Mouse (Mus musculus) ES-E14 (cell line): ENCODE results near the gene Olfr1294. TPM values are rescaled to one million over a fixed set of nuclear protein-coding genes. Genes with fewer than 3 reads are reported as not detected.

Experiments used
- DNase-seq: peaks from one replicate; pipeline ENCODE4 v3.0.0-alpha.2; 2013; ENCODE audit warnings: low read depth, low spot score
- H3K27ac ChIP-seq: 2 replicates; pipeline ENCODE4 v1.5.1; 2012; ENCODE audit warnings: low read depth, mild to moderate bottlenecking, low read length, moderate library complexity, mixed read lengths; ENCODE audit not compliant: poor library complexity, insufficient read depth, severe bottlenecking
- H3K36me3 ChIP-seq: 2 replicates; pipeline ENCODE4 v1.6.1; 2012; ENCODE audit warnings: mild to moderate bottlenecking, low read length, moderate library complexity, mixed read lengths; ENCODE audit not compliant: control insufficient read depth, poor library complexity, insufficient read depth, severe bottlenecking
- H3K4me1 ChIP-seq, 2 experiments: fragments of 150-350 bp in 1 of 2; sonication (generic) in 1 of 2; 2 replicates each; pipeline ENCODE4 v1.6.1; 2012; ENCODE audit warnings: low read length in 2 of 2, mild to moderate bottlenecking in 1 of 2, mixed read lengths in 1 of 2; ENCODE audit not compliant: control insufficient read depth in 2 of 2, insufficient read depth in 2 of 2, poor library complexity in 1 of 2
- H3K4me3 ChIP-seq, 2 experiments: fragments of 150-350 bp in 1 of 2; sonication (generic) in 1 of 2; 2 replicates each; pipeline ENCODE4 v1.5.1; 2012; ENCODE audit warnings: low read length in 2 of 2, low read depth in 1 of 2, mild to moderate bottlenecking in 1 of 2, mixed read lengths in 1 of 2; ENCODE audit not compliant: insufficient read depth in 1 of 2, poor library complexity in 1 of 2, severe bottlenecking in 1 of 2
- H3K9ac ChIP-seq: 2 replicates; pipeline ENCODE4 v1.6.1; 2012; ENCODE audit warnings: low read depth, mild to moderate bottlenecking, low read length, mixed read lengths; ENCODE audit not compliant: poor library complexity, insufficient read depth, severe bottlenecking
- H3K9me3 ChIP-seq: fragments of 150-350 bp; sonication (generic); 2 replicates; pipeline ENCODE4 v1.6.1; 2012; ENCODE audit warnings: low read depth, mild to moderate bottlenecking, low read length; ENCODE audit not compliant: control insufficient read depth, insufficient read depth
- CHD2 ChIP-seq: IDR thresholded peaks from 2 replicates; pipeline ENCODE4 v1.6.1; 2014; ENCODE audit warnings: mild to moderate bottlenecking, low read depth, low read length, inconsistent platforms
- HCFC1 ChIP-seq: IDR thresholded peaks from 2 replicates; pipeline ENCODE4 v1.6.1; 2012; ENCODE audit warnings: low read length, inconsistent platforms, borderline replicate concordance; ENCODE audit not compliant: insufficient read depth
- MAFK ChIP-seq: IDR thresholded peaks from 2 replicates; pipeline ENCODE4 v1.6.1; 2014; ENCODE audit warnings: mild to moderate bottlenecking, low read depth, low read length, inconsistent platforms; ENCODE audit not compliant: insufficient read depth
- ZC3H11A ChIP-seq: IDR thresholded peaks from 2 replicates; pipeline ENCODE4 v1.6.1; 2012; ENCODE audit warnings: low read depth, mild to moderate bottlenecking, inconsistent platforms, low read length, borderline replicate concordance
- ZNF384 ChIP-seq: IDR thresholded peaks from 2 replicates; pipeline ENCODE4 v1.6.1; 2012; ENCODE audit warnings: low read depth, low read length, inconsistent platforms
- in situ Hi-C, 2 experiments: fragments of 600-800 bp; cut with MboI; formaldehyde crosslinking; loops; one replicate each; pipeline ENCODE4 v1.15.1; 2025; ENCODE audit warnings: low sequenced_read_pairs in 2 of 2, inconsistent platforms in 1 of 2; ENCODE audit not compliant: unreplicated experiment in 2 of 2
- total RNA-seq: library from RNA; depleted of rRNA; stranded (reverse); fragments of 300-350 nt; gene quantifications from 2 replicates; pipeline ENCODE4 v1.2.3, GENCODE M21; 2012; rRNA removed

The Olfr1294 gene
- not detected in 2 replicates for total RNA-seq

GRCm38 (mm10) chr2:111540191-111540590, at the start of gene Olfr1294:
Olfr1294 (minus strand) TSS chr2:111540291.
- no peak within 1 kb of the TSS for H3K9ac ChIP-seq
- DNase-seq, result no peak
- H3K4me3 ChIP-seq, result no peak within 1 kb of the TSS
- in situ Hi-C loops, result no loop called here
- no peaks in the 10 kb centered on the region for H3K4me1 ChIP-seq
- no peaks in the 10 kb centered on the region for H3K9me3 ChIP-seq
- H3K27ac ChIP-seq, result no peak within 1 kb of the TSS
- TF ChIP-seq MAFK (no peak), ZC3H11A (no peak), HCFC1 (no peak), ZNF384 (no peak)
- no peaks in the 10 kb centered on the region for H3K36me3 ChIP-seq

DNA sequence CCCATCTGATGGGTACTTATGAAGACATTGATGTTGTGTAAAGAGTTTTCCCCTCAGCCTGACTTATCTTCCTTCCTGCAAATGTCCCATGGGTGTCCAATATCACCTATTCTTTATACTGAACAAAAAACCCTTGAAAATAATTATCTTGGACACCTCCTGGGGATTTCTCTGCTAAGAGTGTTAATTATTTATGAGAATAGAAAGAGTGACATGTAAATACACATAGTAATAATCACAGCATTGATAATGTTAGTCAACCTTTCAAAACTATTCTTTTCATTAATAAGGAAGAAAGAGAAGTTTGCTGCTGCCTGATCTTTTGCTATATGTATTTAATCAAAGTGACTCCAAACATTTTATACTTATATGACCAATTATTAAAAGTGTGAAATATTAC, 29.5 kb upstream of the Olfr1294 start, which contains the start of gene Olfr1295:
TSS of gene Olfr1295 (minus strand) at position 101 of the 400 bp plus-strand sequence.
- Histone ChIP-seq H3K4me1 (no peaks in the 10 kb centered on the region), H3K4me3 (no peak within 1 kb of the TSS), H3K27ac (no peak within 1 kb of the TSS), H3K9ac (no peak within 1 kb of the TSS), H3K9me3 (no peaks in the 10 kb centered on the region), H3K36me3 (no peaks in the 10 kb centered on the region)
- no peak for TF ChIP-seq ZC3H11A
- TF ChIP-seq MAFK, result no peak
- TF ChIP-seq HCFC1, result no peak
- no peak for TF ChIP-seq ZNF384
- no peak for TF ChIP-seq CHD2
- no peak for DNase-seq
- in situ Hi-C loops, result no loop called here

- DNase-seq, result no peak
- Histone ChIP-seq H3K27ac (no peak within 1 kb of the TSS), H3K9me3 (no peaks in the 10 kb centered on the region), H3K4me3 (no peak within 1 kb of the TSS), H3K9ac (no peak within 1 kb of the TSS), H3K4me1 (no peaks in the 10 kb centered on the region), H3K36me3 (no peaks in the 10 kb centered on the region)
- TF ChIP-seq MAFK, result no peak
- TF ChIP-seq ZC3H11A, result no peak
- no peak for TF ChIP-seq ZNF384
- TF ChIP-seq HCFC1, result no peak
- no peak for TF ChIP-seq CHD2
- in situ Hi-C loops, result no loop called here
Measured at GRCm38 (mm10) chr2:111524903-111525302, 15.2 kb downstream of the Olfr1294 start, which contains the start of gene Olfr1293-ps. Olfr1293-ps (plus strand) TSS chr2:111525203.

- in situ Hi-C loops, result no loop called here
- Histone ChIP-seq H3K36me3 (no peaks in the 10 kb centered on the region), H3K9me3 (no peaks in the 10 kb centered on the region), H3K4me1 (peaks cover 0 to 3% of the 10 kb centered on the region in 2 experiments; a peak in 2 of 4 replicates), H3K9ac (no peak overlapping the region), H3K27ac (no peak overlapping the region), H3K4me3 (peak overlapping the region in 1 of 2 experiments; percentile 10; a peak in 1 of 4 replicates)
- TF ChIP-seq HCFC1 (no peak), ZC3H11A (no peak), CHD2 (no peak), ZNF384 (no peak), MAFK (no peak)
- no peak for DNase-seq
Measured at GRCm38 (mm10) chr2:111517451-111517850, 22.6 kb downstream of the Olfr1294 start.

DNA sequence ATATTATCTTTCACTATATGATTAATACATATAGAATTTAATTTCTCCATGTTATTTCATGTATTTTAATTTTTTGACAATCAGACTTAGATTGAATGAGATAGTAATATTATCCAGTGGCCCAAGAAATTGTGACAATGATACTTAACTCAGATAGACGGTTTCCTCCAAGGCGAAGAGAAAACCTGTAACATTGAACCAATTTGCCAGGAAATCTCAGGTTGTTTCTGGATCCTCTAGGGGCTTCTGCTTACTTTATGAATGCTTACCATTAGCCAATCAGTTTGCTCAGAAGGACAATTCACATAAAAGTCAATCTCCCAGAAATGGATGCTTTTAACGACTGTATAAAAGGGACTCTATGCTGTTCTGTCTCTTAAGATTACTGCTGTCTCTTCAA, 43.2 kb downstream of the Olfr1294 start, which contains the start of gene Olfr1291-ps1:
TSS of gene Olfr1291-ps1 (plus strand) at position 301 of the 400 bp plus-strand sequence.
- H3K9ac ChIP-seq, result no peak within 1 kb of the TSS
- H3K4me1 ChIP-seq, result no peaks in the 10 kb centered on the region
- no peak within 1 kb of the TSS for H3K27ac ChIP-seq
- H3K4me3 ChIP-seq, result no peak within 1 kb of the TSS
- no peaks in the 10 kb centered on the region for H3K9me3 ChIP-seq
- DNase-seq, result no peak
- TF ChIP-seq CHD2 (no peak), ZNF384 (no peak), ZC3H11A (no peak), HCFC1 (no peak), MAFK (no peak)
- in situ Hi-C loops, result no loop called here
- no peaks in the 10 kb centered on the region for H3K36me3 ChIP-seq
